In the genomic region with DNA sequence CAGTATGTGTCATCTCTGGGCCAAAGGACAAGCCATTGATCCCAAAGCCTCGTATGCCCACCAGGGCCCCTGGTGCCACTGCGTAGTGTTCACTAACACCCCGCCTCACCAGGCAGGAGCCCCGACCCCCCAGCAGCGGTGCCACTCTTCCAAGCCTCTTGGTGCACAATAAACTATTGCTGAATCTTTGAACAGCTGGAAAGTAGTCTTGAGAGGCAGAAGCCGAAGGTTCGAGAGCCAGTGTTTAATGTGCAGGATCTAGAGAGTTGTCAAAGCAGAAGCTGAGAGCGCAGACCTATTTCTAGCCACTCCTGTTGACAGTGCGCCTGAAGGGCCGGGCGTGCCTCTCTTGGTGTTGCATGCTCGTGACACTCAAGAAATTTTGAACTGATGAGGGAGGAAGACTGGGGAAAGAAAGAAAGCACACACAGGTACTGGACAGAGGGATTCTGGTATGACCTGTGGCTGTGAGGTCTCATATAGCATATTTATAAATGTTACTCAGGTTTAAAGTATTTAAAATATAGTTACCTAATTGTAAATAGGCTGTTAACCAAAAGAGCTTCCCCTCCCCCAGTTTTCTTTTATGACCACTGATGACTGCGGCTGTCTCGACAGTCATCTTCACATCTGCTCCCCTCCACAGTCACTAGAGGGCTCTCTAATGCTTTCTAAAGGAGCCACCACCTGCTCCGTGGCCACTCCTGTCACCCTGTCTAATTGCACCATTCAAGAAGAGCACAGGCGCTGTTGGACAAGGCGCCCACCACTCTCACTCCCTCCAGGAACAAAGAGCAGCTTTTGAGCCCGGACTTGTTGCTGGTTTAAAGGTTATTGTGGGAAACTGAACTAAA, we compare ENCODE assay signal across 8 mouse cellular contexts. TPM values are rescaled to one million over a fixed set of nuclear protein-coding genes. Genes with fewer than 3 reads are reported as not detected.
DNase-seq lines count a peak whose midpoint lies in the region; ATAC-seq lines count a peak whose summit lies in the region.
"Had no signal": no experiment of that assay in that cellular context is flagged by ENCODE, and none has a peak within 500 bp of the region (broad histone marks: within the 10 kb centered on the region; RNA-seq: fewer than 3 reads in every experiment).

No protein-coding gene starts in this region.

- 58% methylated on average over 18 of the region's 18 CpGs for WGBS in hindbrain, embryonic 11.5 days

- H3K27ac ChIP-seq in hindbrain, embryonic 11.5 days (ENCODE audit: low read depth, low read length): no peak overlapping the region
- H3K27ac ChIP-seq: heart, embryonic 13.5 days had no signal

- DNase-seq in Muller cell, postnatal 12 days (ENCODE audit: inconsistent ontology term): peak; percentile 62
- DNase-seq in hindbrain, embryonic 11.5 days (ENCODE audit: low spot score): peak; percentile 79
- peak; percentile 52 for DNase-seq in layer of hippocampus, adult 9-11 months
- DNase-seq in right cerebral cortex, postnatal 4 days: peak; percentile 30

- no peaks in the 10 kb centered on the region for H3K27me3 ChIP-seq in hindbrain, embryonic 11.5 days (ENCODE audit: control insufficient read depth, insufficient read depth, low read length)
- H3K27me3 ChIP-seq: heart, embryonic 13.5 days had no signal

- peaks cover 6% of the 10 kb centered on the region for H3K36me3 ChIP-seq in hindbrain, embryonic 11.5 days (ENCODE audit: control insufficient read depth, insufficient read depth, low read length)

- H3K9me3 ChIP-seq in hindbrain, embryonic 11.5 days (ENCODE audit: control insufficient read depth, low read length): no peaks in the 10 kb centered on the region
- H3K9me3 ChIP-seq: heart, embryonic 13.5 days had no signal

- no peak overlapping the region for H3K4me2 ChIP-seq in hindbrain, embryonic 11.5 days (replicated peaks; ENCODE audit: low read depth, low read length)
- H3K4me2 ChIP-seq: heart, embryonic 13.5 days had no signal

- no peak overlapping the region for H3K9ac ChIP-seq in hindbrain, embryonic 11.5 days (ENCODE audit: low read depth, low read length)
- H3K9ac ChIP-seq: heart, embryonic 13.5 days had no signal

- peak; percentile 89 for ATAC-seq in CD4-positive, CD25-positive, alpha-beta regulatory T cell, adult 4 months
- ATAC-seq in common myeloid progenitor, adult 5-6 weeks (replicated peaks; ENCODE audit: low read depth, poor library complexity, severe bottlenecking): peak; percentile 94
- peak; percentile 80 for ATAC-seq in hindbrain, embryonic 11.5 days (ENCODE audit: low FRiP score)
- peak; percentile 89 for ATAC-seq in megakaryocyte, adult 5-6 weeks (ENCODE audit: poor library complexity, severe bottlenecking)

- H3K4me1 ChIP-seq in hindbrain, embryonic 11.5 days (replicated peaks; ENCODE audit: control insufficient read depth, insufficient read depth, low read length): peaks cover 5% of the 10 kb centered on the region

- H3K4me3 ChIP-seq in hindbrain, embryonic 11.5 days (ENCODE audit: low read depth, low read length): no peak overlapping the region
- H3K4me3 ChIP-seq: heart, embryonic 13.5 days had no signal

RNA-seq across cellular contexts. Expression of gene Ankrd40, which starts 12.2 kb away (rescaled TPM):
- 10 to 100 TPM; 14.1 to 14.8 TPM for polyA plus RNA-seq in CD4-positive, CD25-positive, alpha-beta regulatory T cell, adult 4 months (2017; shearing (Covaris generic))
- 32.2 and 56.7 TPM in 2 replicates for total RNA-seq in common myeloid progenitor, adult 5-6 weeks (2017)
- polyA plus RNA-seq in hindbrain, embryonic 11.5 days (2014; fragmentation: Nextera tagmentation; extraction: Ambion mirVana): 16.3 and 21.7 TPM in 2 replicates
- 22.6 and 24.8 TPM in 2 replicates for total RNA-seq in megakaryocyte, adult 5-6 weeks (2015)
- 64.7 and 74.1 TPM in 2 replicates for total RNA-seq in megakaryocyte, adult 5-6 weeks (2017)

RNA-seq across cellular contexts. Expression of gene Luc7l3, which starts 18.2 kb away (rescaled TPM):
- polyA plus RNA-seq in CD4-positive, CD25-positive, alpha-beta regulatory T cell, adult 4 months (2017; shearing (Covaris generic)): 100 to 1,000 TPM; 153 to 164 TPM
- total RNA-seq in common myeloid progenitor, adult 5-6 weeks (2017): 345 and 486 TPM in 2 replicates
- polyA plus RNA-seq in hindbrain, embryonic 11.5 days (2014; fragmentation: Nextera tagmentation; extraction: Ambion mirVana): 118 and 125 TPM in 2 replicates
- 115 and 130 TPM in 2 replicates for total RNA-seq in megakaryocyte, adult 5-6 weeks (2015)
- 283 and 293 TPM in 2 replicates for total RNA-seq in megakaryocyte, adult 5-6 weeks (2017)

RNA-seq across cellular contexts. Expression of gene Abcc3, which starts 52.8 kb away (rescaled TPM):
- polyA plus RNA-seq in CD4-positive, CD25-positive, alpha-beta regulatory T cell, adult 4 months (2017; shearing (Covaris generic)): 1 to 10 TPM in 1 of 2 experiments, under 1 TPM in 1; 0.67 to 2.8 TPM
- 0.27 TPM in 1 of 2 replicates, not detected in the other for total RNA-seq in common myeloid progenitor, adult 5-6 weeks (2017)
- 0.57 and 0.94 TPM in 2 replicates for polyA plus RNA-seq in hindbrain, embryonic 11.5 days (2014; fragmentation: Nextera tagmentation; extraction: Ambion mirVana)
- 1.1 and 1.8 TPM in 2 replicates for total RNA-seq in megakaryocyte, adult 5-6 weeks (2015)
- total RNA-seq in megakaryocyte, adult 5-6 weeks (2017): 1.4 and 1.8 TPM in 2 replicates

RNA-seq across cellular contexts. Expression of gene Gm21885, which starts 58.3 kb away (rescaled TPM):
- 1 to 10 TPM in 1 of 2 experiments, not detected in 1; 1.3 TPM for polyA plus RNA-seq in CD4-positive, CD25-positive, alpha-beta regulatory T cell, adult 4 months (2017; shearing (Covaris generic))
- not detected in 2 replicates for total RNA-seq in common myeloid progenitor, adult 5-6 weeks (2017)
- polyA plus RNA-seq in hindbrain, embryonic 11.5 days (2014; fragmentation: Nextera tagmentation; extraction: Ambion mirVana): 0.68 TPM in 1 of 2 replicates, not detected in the other
- not detected in 2 replicates for total RNA-seq in megakaryocyte, adult 5-6 weeks (2015)
- total RNA-seq in megakaryocyte, adult 5-6 weeks (2017): not detected in 2 replicates
- polyA plus RNA-seq: heart, embryonic 13.5 days had no signal
